Mouse (Mus musculus) neural tube, embryonic 14.5 days (tissue): ENCODE measurements around the gene Tmem121. TPM values are rescaled to one million over a fixed set of nuclear protein-coding genes. Genes with fewer than 3 reads are reported as not detected.
"Not testable (repeated sequence)": the region's sequence is repeated elsewhere in the genome, so short reads cannot be mapped to it uniquely, and the experiment has no call there.

Experiments
- ATAC-seq: fragments of 200-750 bp; cut with Nextera tagmentation; 2 replicates; pipeline ENCODE4 v1.8.0; 2017; ENCODE audit warnings: low read depth, mild to moderate bottlenecking, moderate TSS enrichment, moderate library complexity
- H3K27ac ChIP-seq: fragments of 300-500 bp; sonication (generic); 2 replicates; pipeline ENCODE4 v1.5.1; 2014; ENCODE audit warnings: low read depth, mild to moderate bottlenecking, control low read depth, low read length, moderate library complexity, mixed read lengths
- H3K27me3 ChIP-seq: fragments of 300-500 bp; sonication (generic); 2 replicates; pipeline ENCODE4 v1.6.1; 2014; ENCODE audit warnings: low read length; ENCODE audit not compliant: control insufficient read depth, insufficient read depth
- H3K36me3 ChIP-seq: fragments of 300-500 bp; sonication (generic); 2 replicates; pipeline ENCODE4 v1.6.1; 2014; ENCODE audit warnings: low read length, mixed read lengths; ENCODE audit not compliant: control insufficient read depth, insufficient read depth
- H3K4me1 ChIP-seq: fragments of 300-500 bp; sonication (generic); 2 replicates; pipeline ENCODE4 v1.6.1; 2014; ENCODE audit warnings: low read length; ENCODE audit not compliant: control insufficient read depth, insufficient read depth
- H3K4me2 ChIP-seq: fragments of 300-500 bp; sonication (generic); 2 replicates; pipeline ENCODE4 v1.6.1; 2014; ENCODE audit warnings: mild to moderate bottlenecking, low read depth, low read length, control low read depth
- H3K4me3 ChIP-seq: fragments of 300-500 bp; sonication (generic); 2 replicates; pipeline ENCODE4 v1.5.1; 2014; ENCODE audit warnings: low read depth, low read length, control low read depth, mixed read lengths
- H3K9ac ChIP-seq: fragments of 300-500 bp; sonication (generic); replicated peaks from 2 replicates; pipeline ENCODE4 v1.6.1; 2014; ENCODE audit warnings: low read depth, mild to moderate bottlenecking, control low read depth, low read length, mixed read lengths
- H3K9me3 ChIP-seq: fragments of 300-500 bp; sonication (generic); 2 replicates; pipeline ENCODE4 v1.6.1; 2016; ENCODE audit warnings: low read length; ENCODE audit not compliant: control insufficient read depth
- WGBS: fragments of 180-500 bp; shearing (Covaris S2); extraction: QIAGEN DNeasy Blood & Tissue Kit; methylation state at CpG from one replicate; pipeline ENCODE4 v1.1.7; 2014; 5-methylcytosine and 5-hydroxymethylcytosine counted together
- polyA plus RNA-seq: library from polyadenylated mRNA; unstranded; fragments of >200 nt; fragmentation: Nextera tagmentation; extraction: Ambion mirVana; gene quantifications from 2 replicates; pipeline ENCODE4 v1.2.1, GENCODE M21; 2014

Gene Tmem121
- polyA plus RNA-seq, 1 experiment from 2014 or later, result 24.9 TPM

DNA sequence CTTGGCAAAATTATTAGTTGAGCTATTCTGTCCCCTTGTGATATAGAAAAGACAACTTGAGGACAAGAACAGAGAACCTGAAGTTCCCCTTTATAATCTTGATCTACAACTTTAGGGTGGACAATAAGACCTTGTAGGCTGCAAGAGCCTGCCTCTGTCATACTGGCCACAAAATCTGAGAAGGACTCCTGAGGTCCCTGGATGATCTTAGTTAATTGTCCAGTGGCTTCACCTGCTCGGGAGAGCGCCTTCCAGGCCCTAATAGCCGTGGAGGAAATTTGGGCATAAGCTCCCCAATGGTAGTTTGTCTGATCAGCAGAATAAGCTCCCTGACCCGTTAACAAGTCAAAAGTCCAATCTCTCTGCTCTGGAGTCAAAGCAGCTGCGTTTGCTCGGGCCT is 13.4 kb downstream of the Tmem121 start:
- H3K4me3 ChIP-seq, H3K9me3 ChIP-seq, H3K36me3 ChIP-seq, H3K27ac ChIP-seq, H3K27me3 ChIP-seq, H3K4me1 ChIP-seq, H3K9ac ChIP-seq, ATAC-seq, H3K4me2 ChIP-seq: not testable (repeated sequence)
- 93% methylated on average over 3 of the region's 6 CpGs for WGBS

DNA sequence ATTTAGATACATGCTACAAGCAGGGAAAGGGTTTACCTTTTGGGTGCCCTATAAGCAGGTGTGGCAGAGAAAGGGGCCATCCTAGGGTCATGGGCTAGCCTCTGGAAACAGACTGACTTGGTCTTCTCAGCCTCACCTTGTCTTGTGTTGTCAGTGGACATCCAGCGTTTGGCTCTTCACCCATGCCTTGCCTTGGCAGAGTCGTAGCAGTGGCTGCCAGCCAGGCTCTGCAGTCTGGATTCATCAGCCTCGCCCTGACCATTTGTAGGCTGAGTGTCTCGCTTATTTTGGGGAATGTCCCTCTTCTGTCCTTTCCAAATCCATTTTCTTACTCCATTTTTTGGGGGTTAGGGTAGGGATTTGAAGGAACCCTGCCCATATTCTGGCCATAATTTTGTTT is 15.6 kb downstream of the Tmem121 start:
- no peak for ATAC-seq
- no peak overlapping the region for H3K4me3 ChIP-seq
- no peaks in the 10 kb centered on the region for H3K36me3 ChIP-seq
- H3K4me2 ChIP-seq, result no peak overlapping the region
- H3K27me3 ChIP-seq, result no peaks in the 10 kb centered on the region
- 91% methylated on average over 4 of the region's 4 CpGs for WGBS
- no peak overlapping the region for H3K9ac ChIP-seq
- H3K27ac ChIP-seq, result no peak overlapping the region
- no peaks in the 10 kb centered on the region for H3K9me3 ChIP-seq
- H3K4me1 ChIP-seq, result no peaks in the 10 kb centered on the region

DNA sequence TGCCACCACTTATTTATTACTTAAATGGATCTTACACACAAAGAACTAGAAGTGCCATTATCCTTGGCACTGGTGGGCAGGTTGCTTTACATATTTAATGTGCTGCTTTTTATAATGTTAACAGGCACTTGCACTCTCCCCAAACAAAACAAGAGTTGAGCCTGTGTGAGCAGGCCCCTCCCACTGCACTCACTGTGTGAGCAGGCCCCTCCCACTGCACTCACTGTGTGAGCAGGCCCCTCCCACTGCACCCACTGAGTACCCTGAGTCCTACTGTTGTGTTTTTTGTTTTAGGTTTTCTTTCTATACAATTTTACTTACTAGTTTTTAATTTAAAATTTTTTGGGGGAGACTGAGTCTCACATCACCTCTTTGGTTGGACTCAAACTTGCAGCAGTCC is 16.3 kb downstream of the Tmem121 start:
- Histone ChIP-seq H3K27me3 (no peaks in the 10 kb centered on the region), H3K9ac (no peak overlapping the region), H3K4me2 (no peak overlapping the region), H3K4me3 (no peak overlapping the region), H3K27ac (no peak overlapping the region), H3K4me1 (no peaks in the 10 kb centered on the region), H3K9me3 (no peaks in the 10 kb centered on the region), H3K36me3 (no peaks in the 10 kb centered on the region)
- ATAC-seq, result no peak

DNA sequence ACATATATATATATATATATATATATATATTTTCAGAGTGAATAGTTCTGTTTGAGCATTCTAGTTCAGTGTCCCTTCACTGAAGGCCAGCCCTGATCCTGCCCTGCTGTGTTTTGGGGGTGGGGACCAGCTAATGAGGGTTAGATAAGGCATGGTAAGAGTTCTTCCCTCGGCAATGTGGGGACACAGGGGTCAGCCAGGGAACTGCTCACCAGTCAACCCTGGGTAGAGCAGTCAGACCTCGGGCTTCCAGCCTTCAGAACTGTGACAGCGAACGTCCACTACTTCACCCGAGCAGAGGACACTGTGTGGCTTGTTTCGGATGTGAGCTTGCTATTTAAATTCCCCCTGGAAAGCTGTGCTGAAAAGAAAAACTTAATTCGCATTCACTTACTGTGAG is 17.8 kb downstream of the Tmem121 start:
- 85% methylated on average over 7 of the region's 7 CpGs for WGBS
- H3K9me3 ChIP-seq, result no peaks in the 10 kb centered on the region
- H3K4me2 ChIP-seq, result no peak overlapping the region
- no peaks in the 10 kb centered on the region for H3K27me3 ChIP-seq
- H3K4me3 ChIP-seq, result no peak overlapping the region
- no peak for ATAC-seq
- H3K27ac ChIP-seq, result no peak overlapping the region
- no peaks in the 10 kb centered on the region for H3K36me3 ChIP-seq
- no peak overlapping the region for H3K9ac ChIP-seq
- H3K4me1 ChIP-seq, result no peaks in the 10 kb centered on the region

DNA sequence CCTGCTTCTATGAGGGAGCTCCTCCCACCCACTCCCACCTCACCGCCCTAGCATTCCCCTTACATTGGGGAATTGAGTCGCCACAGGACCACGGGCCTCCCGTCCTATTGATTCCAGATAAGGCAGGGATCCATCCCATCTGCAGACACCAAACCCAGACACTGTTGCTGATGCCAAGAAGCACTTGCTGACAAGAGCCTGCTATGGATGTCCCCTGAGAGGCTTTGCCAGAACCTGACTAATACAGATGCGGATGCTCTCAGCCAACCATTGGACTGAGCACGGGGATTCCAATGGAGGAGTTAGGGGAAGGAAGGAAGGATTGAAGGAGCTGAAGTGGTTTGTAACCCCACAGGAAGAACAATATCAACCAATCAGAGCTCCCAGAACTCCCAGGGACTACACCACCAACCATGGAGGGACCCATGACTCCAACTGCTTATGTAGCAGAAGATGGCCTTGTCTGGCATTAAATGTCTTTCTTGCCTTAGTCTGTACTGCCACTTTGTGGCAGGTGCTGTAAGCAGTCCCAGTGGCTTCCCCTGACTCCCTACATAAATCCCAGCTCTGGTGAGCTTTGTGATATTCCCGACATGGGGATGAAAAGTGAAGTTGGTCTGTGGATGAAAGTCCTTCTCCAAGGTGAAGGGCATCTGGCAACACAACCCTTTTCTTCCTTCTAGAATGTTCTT is 19.7 kb downstream of the Tmem121 start:
- Histone ChIP-seq H3K36me3 (no peaks in the 10 kb centered on the region), H3K9ac (no peak overlapping the region), H3K27me3 (no peaks in the 10 kb centered on the region), H3K4me1 (no peaks in the 10 kb centered on the region), H3K27ac (no peak overlapping the region), H3K4me3 (no peak overlapping the region), H3K4me2 (no peak overlapping the region), H3K9me3 (no peaks in the 10 kb centered on the region)
- 94% methylated on average over 7 of the region's 7 CpGs for WGBS
- ATAC-seq, result no peak

DNA sequence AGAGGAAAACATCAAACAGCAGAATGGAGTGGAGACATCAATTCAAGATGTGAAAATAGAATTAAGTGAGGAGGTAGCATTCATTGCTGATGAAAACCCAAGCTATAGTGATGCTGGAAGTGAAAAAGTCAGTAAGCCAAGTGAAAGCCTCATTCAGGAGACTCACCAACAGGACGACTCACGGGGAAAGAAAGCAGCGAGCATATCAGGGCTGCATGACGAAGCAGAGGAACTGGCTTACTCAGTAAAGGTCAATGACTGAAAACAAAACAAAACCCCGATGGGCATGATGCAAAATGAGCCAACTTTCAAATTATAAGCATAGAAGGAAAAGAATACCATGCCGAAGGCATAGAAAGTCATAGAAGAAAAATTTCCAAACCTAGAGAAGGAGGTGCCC is 22.0 kb downstream of the Tmem121 start:
- Histone ChIP-seq H3K27me3 (no peaks in the 10 kb centered on the region), H3K9me3 (no peaks in the 10 kb centered on the region), H3K36me3 (no peaks in the 10 kb centered on the region), H3K4me3 (no peak overlapping the region), H3K27ac (no peak overlapping the region), H3K9ac (no peak overlapping the region), H3K4me1 (no peaks in the 10 kb centered on the region), H3K4me2 (no peak overlapping the region)
- ATAC-seq, result no peak
- WGBS, result 84% methylated on average over 6 of the region's 6 CpGs

DNA sequence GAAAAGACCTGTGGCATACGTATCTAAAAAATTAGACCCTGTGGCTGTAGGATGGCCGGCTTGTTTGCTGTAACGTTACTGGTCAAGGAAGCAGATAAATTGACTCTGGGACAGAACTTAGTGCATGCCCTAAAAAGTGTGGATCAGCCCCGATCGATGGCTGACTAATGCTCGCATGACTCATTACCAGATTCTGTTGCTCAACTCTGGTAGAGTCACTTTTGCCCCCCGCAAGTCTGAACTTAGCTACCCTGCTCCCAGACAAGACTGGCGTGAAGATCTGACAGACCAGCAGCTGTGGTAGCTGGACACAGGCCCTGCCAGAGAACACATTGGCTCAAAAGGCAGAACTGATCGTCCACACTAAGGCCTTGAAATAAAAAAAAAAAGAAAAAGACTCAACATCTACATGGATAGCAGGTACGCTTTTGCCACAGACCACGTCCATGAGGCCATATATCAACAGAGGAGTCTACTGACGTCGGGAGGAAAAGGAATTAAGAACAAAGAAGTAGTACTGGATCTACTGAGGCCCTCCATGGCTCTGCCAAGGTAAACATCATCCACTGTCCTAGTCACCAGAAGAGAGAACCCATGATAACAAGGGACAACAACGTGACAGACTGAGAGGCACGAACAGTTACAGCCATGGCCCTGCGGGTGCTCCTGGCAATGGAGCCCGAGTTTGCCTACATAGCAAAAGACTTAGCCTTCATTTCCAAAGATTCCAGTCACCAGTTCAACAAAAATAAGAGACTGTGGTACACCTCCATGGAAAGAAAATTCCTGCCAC is 25.1 kb downstream of the Tmem121 start:
- H3K36me3 ChIP-seq, result no peaks in the 10 kb centered on the region
- H3K27ac ChIP-seq, result no peak overlapping the region
- no peaks in the 10 kb centered on the region for H3K27me3 ChIP-seq
- no peaks in the 10 kb centered on the region for H3K9me3 ChIP-seq
- H3K4me2 ChIP-seq, result no peak overlapping the region
- WGBS, result 86% methylated on average over 17 of the region's 17 CpGs
- no peak for ATAC-seq
- H3K9ac ChIP-seq, result no peak overlapping the region
- H3K4me1 ChIP-seq, result no peaks in the 10 kb centered on the region
- H3K4me3 ChIP-seq, result no peak overlapping the region

DNA sequence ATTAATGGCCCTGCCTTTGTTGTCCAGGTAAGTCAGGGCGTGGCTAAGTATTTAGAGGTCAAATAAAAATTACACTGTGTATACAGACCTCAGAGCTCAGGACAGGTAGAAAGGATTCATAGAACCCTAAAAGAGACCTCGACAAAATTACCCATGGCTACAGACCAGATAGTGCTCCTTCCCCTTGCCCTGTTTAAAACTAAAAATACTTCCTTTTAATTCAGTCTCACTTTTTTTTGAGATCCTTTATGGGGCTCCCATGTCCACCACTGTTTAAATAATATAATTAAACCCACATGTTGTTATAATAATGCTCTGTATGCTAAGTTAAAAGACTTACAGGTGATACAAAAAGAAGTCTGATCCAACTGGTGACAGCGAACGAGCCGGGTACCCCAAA is 26.0 kb downstream of the Tmem121 start:
- 88% methylated on average over 5 of the region's 5 CpGs for WGBS
- ATAC-seq, result no peak
- Histone ChIP-seq H3K27me3 (no peaks in the 10 kb centered on the region), H3K4me1 (no peaks in the 10 kb centered on the region), H3K27ac (no peak overlapping the region), H3K4me3 (no peak overlapping the region), H3K4me2 (no peak overlapping the region), H3K9ac (no peak overlapping the region), H3K9me3 (no peaks in the 10 kb centered on the region), H3K36me3 (no peaks in the 10 kb centered on the region)

DNA sequence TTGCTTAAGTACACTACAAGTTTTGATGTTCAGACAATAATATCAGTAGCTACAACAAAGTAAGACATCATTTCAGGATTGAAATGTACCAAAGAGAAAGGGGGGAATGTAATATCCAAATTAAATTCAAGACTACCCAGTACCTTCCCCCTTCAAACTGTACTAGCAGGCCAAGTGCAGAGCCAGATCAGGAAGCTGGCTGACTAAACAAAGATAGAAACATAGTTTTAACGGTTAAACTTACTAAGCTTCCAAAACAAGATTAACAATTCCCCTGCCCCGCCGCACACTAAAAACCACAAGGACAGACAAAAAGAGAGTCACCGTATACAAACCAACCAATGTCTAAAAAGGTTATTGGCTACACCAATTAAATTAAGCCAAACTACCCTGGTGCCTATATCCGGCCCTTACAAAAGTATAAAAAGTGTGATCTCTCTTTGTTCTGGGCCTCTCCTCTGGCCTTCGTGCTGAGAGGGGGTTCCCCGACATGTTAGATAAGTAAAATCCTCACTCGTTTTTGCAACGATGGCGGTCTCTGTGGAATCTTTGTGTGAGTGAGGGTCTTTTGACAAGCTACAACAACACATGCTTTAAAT is 26.7 kb downstream of the Tmem121 start:
- Histone ChIP-seq H3K4me2 (no peak overlapping the region), H3K27ac (no peak overlapping the region), H3K4me3 (no peak overlapping the region), H3K9me3 (no peaks in the 10 kb centered on the region), H3K9ac (no peak overlapping the region), H3K4me1 (no peaks in the 10 kb centered on the region), H3K27me3 (no peaks in the 10 kb centered on the region), H3K36me3 (no peaks in the 10 kb centered on the region)
- 87% methylated on average over 10 of the region's 10 CpGs for WGBS
- ATAC-seq, result no peak
